Mouse (Mus musculus): ENCODE measurements at regions not wholly inside any gene's neighbourhood (a gene's known extent, or its start where the extent isn't known, plus 50 kb on each side); places are given as distances from the start of the nearest gene placed in this dataset.

GRCm38 (mm10) chr15:25287850-25288249 lies 125.7 kb downstream of the Basp1 start:
- no peaks in the 10 kb centered on the region for H3K36me3 ChIP-seq (ENCODE audit: insufficient read depth, low read length)
- peaks cover 4% of the 10 kb centered on the region for H3K27me3 ChIP-seq (ENCODE audit: insufficient read depth, low read length)
- no peaks in the 10 kb centered on the region for H3K9me3 ChIP-seq (ENCODE audit: low read length)
- H3K4me3 ChIP-seq (replicated peaks; ENCODE audit: low read length): no peak overlapping the region
- peaks cover 18% of the 10 kb centered on the region for H3K4me1 ChIP-seq (replicated peaks; ENCODE audit: low read depth, low read length)
- TF ChIP-seq NANOG (IDR thresholded peaks at IDR 0.05; ENCODE audit: borderline replicate concordance, low read length) (no peak), POU5F1 (IDR thresholded peaks at IDR 0.05; ENCODE audit: borderline replicate concordance, low read length) (no peak), CTCF (conservative IDR thresholded peaks at IDR 0.05; ENCODE audit: low read length) (no peak)

GRCm38 (mm10) chr15:25284354-25285199 lies 129.0 kb downstream of the Basp1 start:
- TF ChIP-seq CTCF (conservative IDR thresholded peaks at IDR 0.05; ENCODE audit: low read length) (no peak), NANOG (IDR thresholded peaks at IDR 0.05; ENCODE audit: borderline replicate concordance, low read length) (no peak), POU5F1 (IDR thresholded peaks at IDR 0.05; ENCODE audit: borderline replicate concordance, low read length) (no peak)
- H3K4me1 ChIP-seq (replicated peaks; ENCODE audit: low read depth, low read length): 0 out of 2 replicates have a peak, but pooled peaks cover 3% of the 10 kb centered on the region
- H3K4me3 ChIP-seq (replicated peaks; ENCODE audit: low read length): no peak overlapping the region
- no peaks in the 10 kb centered on the region for H3K9me3 ChIP-seq (ENCODE audit: low read length)
- H3K36me3 ChIP-seq (ENCODE audit: insufficient read depth, low read length): no peaks in the 10 kb centered on the region
- peaks cover 4% of the 10 kb centered on the region for H3K27me3 ChIP-seq (ENCODE audit: insufficient read depth, low read length)

GRCm38 (mm10) chr15:25283713-25284112 lies 129.9 kb downstream of the Basp1 start:
- Histone ChIP-seq H3K4me3 (replicated peaks; ENCODE audit: low read length) (no peak overlapping the region), H3K9me3 (ENCODE audit: low read length) (no peaks in the 10 kb centered on the region), H3K36me3 (ENCODE audit: insufficient read depth, low read length) (no peaks in the 10 kb centered on the region), H3K4me1 (replicated peaks; ENCODE audit: low read depth, low read length) (0 out of 2 replicates have a peak, but pooled peaks cover 3% of the 10 kb centered on the region), H3K27me3 (ENCODE audit: insufficient read depth, low read length) (peaks cover 4% of the 10 kb centered on the region)
- TF ChIP-seq CTCF (conservative IDR thresholded peaks at IDR 0.05; ENCODE audit: low read length) (no peak), NANOG (IDR thresholded peaks at IDR 0.05; ENCODE audit: borderline replicate concordance, low read length) (no peak), POU5F1 (IDR thresholded peaks at IDR 0.05; ENCODE audit: borderline replicate concordance, low read length) (no peak)

- Histone ChIP-seq H3K27me3 (ENCODE audit: insufficient read depth, low read length) (peaks cover 4% of the 10 kb centered on the region), H3K4me1 (replicated peaks; ENCODE audit: low read depth, low read length) (0 out of 2 replicates have a peak, but pooled peaks cover 3% of the 10 kb centered on the region)
These were observed 131.2 kb downstream of the Basp1 start for GRCm38 (mm10) chr15:25282346-25282745.

GRCm38 (mm10) chr15:25281942-25282341 lies 131.6 kb downstream of the Basp1 start:
- H3K4me1 ChIP-seq (replicated peaks; ENCODE audit: low read depth, low read length): 0 out of 2 replicates have a peak, but pooled peaks cover 3% of the 10 kb centered on the region
- TF ChIP-seq NANOG (IDR thresholded peaks at IDR 0.05; ENCODE audit: borderline replicate concordance, low read length) (no peak), POU5F1 (IDR thresholded peaks at IDR 0.05; ENCODE audit: borderline replicate concordance, low read length) (no peak), CTCF (conservative IDR thresholded peaks at IDR 0.05; ENCODE audit: low read length) (no peak)

More at GRCm38 (mm10) chr15:25282346-25282745, 131.2 kb downstream of the Basp1 start:
- no peak for TF ChIP-seq NANOG (IDR thresholded peaks at IDR 0.05; ENCODE audit: borderline replicate concordance, low read length)
- H3K9me3 ChIP-seq (ENCODE audit: low read length): no peaks in the 10 kb centered on the region
- H3K4me3 ChIP-seq (replicated peaks; ENCODE audit: low read length): no peak overlapping the region
- H3K36me3 ChIP-seq (ENCODE audit: insufficient read depth, low read length): no peaks in the 10 kb centered on the region

GRCm38 (mm10) chr15:25278317-25279156 lies 135.0 kb downstream of the Basp1 start:
- no peak overlapping the region for H3K4me3 ChIP-seq (replicated peaks; ENCODE audit: low read length)
- no peaks in the 10 kb centered on the region for H3K9me3 ChIP-seq (ENCODE audit: low read length)
- TF ChIP-seq CTCF (conservative IDR thresholded peaks at IDR 0.05; ENCODE audit: low read length) (no peak), POU5F1 (IDR thresholded peaks at IDR 0.05; ENCODE audit: borderline replicate concordance, low read length) (no peak), NANOG (IDR thresholded peaks at IDR 0.05; ENCODE audit: borderline replicate concordance, low read length) (no peak)

More at GRCm38 (mm10) chr15:25281942-25282341, 131.6 kb downstream of the Basp1 start:
- Histone ChIP-seq H3K36me3 (ENCODE audit: insufficient read depth, low read length) (no peaks in the 10 kb centered on the region), H3K27me3 (ENCODE audit: insufficient read depth, low read length) (peaks cover 4% of the 10 kb centered on the region), H3K4me3 (replicated peaks; ENCODE audit: low read length) (no peak overlapping the region), H3K9me3 (ENCODE audit: low read length) (no peaks in the 10 kb centered on the region)

GRCm38 (mm10) chr15:25276227-25276626 lies 137.3 kb downstream of the Basp1 start:
- Histone ChIP-seq H3K4me1 (replicated peaks; ENCODE audit: low read depth, low read length) (peaks cover 5% of the 10 kb centered on the region; the same call in 1 of the 2 replicates), H3K9me3 (ENCODE audit: low read length) (no peaks in the 10 kb centered on the region), H3K27me3 (ENCODE audit: insufficient read depth, low read length) (no peaks in the 10 kb centered on the region), H3K4me3 (replicated peaks; ENCODE audit: low read length) (no peak overlapping the region), H3K36me3 (ENCODE audit: insufficient read depth, low read length) (no peaks in the 10 kb centered on the region)
- TF ChIP-seq NANOG (IDR thresholded peaks at IDR 0.05; ENCODE audit: borderline replicate concordance, low read length): no peak
- TF ChIP-seq CTCF (conservative IDR thresholded peaks at IDR 0.05; ENCODE audit: low read length): no peak
- TF ChIP-seq POU5F1 (IDR thresholded peaks at IDR 0.05; ENCODE audit: borderline replicate concordance, low read length): no peak

More at GRCm38 (mm10) chr15:25278317-25279156, 135.0 kb downstream of the Basp1 start:
- Histone ChIP-seq H3K27me3 (ENCODE audit: insufficient read depth, low read length) (no peaks in the 10 kb centered on the region), H3K36me3 (ENCODE audit: insufficient read depth, low read length) (no peaks in the 10 kb centered on the region), H3K4me1 (replicated peaks; ENCODE audit: low read depth, low read length) (0 out of 2 replicates have a peak, but pooled peaks cover 5% of the 10 kb centered on the region)

GRCm38 (mm10) chr15:25271886-25272285 lies 141.7 kb downstream of the Basp1 start:
- H3K9me3 ChIP-seq (ENCODE audit: low read length): no peaks in the 10 kb centered on the region
- no peaks in the 10 kb centered on the region for H3K36me3 ChIP-seq (ENCODE audit: insufficient read depth, low read length)
- H3K4me1 ChIP-seq (replicated peaks; ENCODE audit: low read depth, low read length): peaks cover 18% of the 10 kb centered on the region
- TF ChIP-seq NANOG (IDR thresholded peaks at IDR 0.05; ENCODE audit: borderline replicate concordance, low read length) (no peak), CTCF (conservative IDR thresholded peaks at IDR 0.05; ENCODE audit: low read length) (no peak), POU5F1 (IDR thresholded peaks at IDR 0.05; ENCODE audit: borderline replicate concordance, low read length) (no peak)
- no peak overlapping the region for H3K4me3 ChIP-seq (replicated peaks; ENCODE audit: low read length)
- no peaks in the 10 kb centered on the region for H3K27me3 ChIP-seq (ENCODE audit: insufficient read depth, low read length)
